Mouse (Mus musculus) thymus, adult 2 months (tissue): Measurements from ENCODE around the gene R3hdm4.

Source experiments
- CTCF ChIP-seq: fragments of 200-500 bp; IDR thresholded peaks from 2 replicates; pipeline ENCODE4 v1.5.1; 2012; ENCODE audit warnings: mild to moderate bottlenecking, control low read depth, low read length, moderate library complexity, borderline replicate concordance; ENCODE audit not compliant: control insufficient read depth, poor library complexity, insufficient read depth; ENCODE audit errors: extremely low read depth
- POLR2A ChIP-seq: fragments of 200-500 bp; IDR thresholded peaks from 2 replicates; pipeline ENCODE4 v1.6.1; 2012; ENCODE audit warnings: mild to moderate bottlenecking, low read length, control low read depth, moderate library complexity; ENCODE audit not compliant: control insufficient read depth, poor library complexity, insufficient read depth; ENCODE audit errors: extremely low read depth

DNA sequence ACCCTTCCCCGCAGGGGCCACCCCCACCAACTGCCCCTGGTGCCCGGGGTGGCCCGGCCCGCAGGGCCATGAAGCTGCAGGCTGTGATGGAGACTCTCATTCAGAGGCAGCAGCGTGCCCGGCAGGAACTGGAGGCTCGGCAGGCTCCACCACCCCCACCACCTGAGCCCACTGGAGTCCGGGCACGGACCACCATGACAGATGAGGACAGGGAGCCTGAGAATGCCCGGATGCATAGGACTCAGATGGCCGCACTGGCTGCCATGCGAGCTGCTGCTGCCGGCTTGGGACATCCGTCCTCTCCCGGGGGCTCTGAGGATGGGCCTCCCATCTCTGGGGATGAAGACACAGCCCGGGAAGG, 9.8 kb upstream of the R3hdm4 start:
- TF ChIP-seq POLR2A (no peak), CTCF (no peak)
